Mouse (Mus musculus) forebrain, embryonic 11.5 days (tissue): ENCODE data around the gene Flrt3. TPM values are rescaled to one million over a fixed set of nuclear protein-coding genes. Genes with fewer than 3 reads are reported as not detected.

Experiments used
- ATAC-seq: fragments of 200-750 bp; cut with Nextera tagmentation; replicated peaks from 2 replicates; pipeline ENCODE4 v1.8.0; 2017; ENCODE audit warnings: moderate TSS enrichment; ENCODE audit not compliant: low FRiP score
- DNase-seq: peaks from one replicate; pipeline ENCODE4 v3.0.0-alpha.2; 2017; ENCODE audit warnings: low spot score
- H3K27ac ChIP-seq: fragments of 300-500 bp; sonication (generic); 2 replicates; pipeline ENCODE4 v1.5.1; 2014; ENCODE audit warnings: low read depth, low read length
- H3K27me3 ChIP-seq: fragments of 300-500 bp; sonication (generic); 2 replicates; pipeline ENCODE4 v1.6.1; 2014; ENCODE audit warnings: mild to moderate bottlenecking, low read length, mixed read lengths; ENCODE audit not compliant: control insufficient read depth, insufficient read depth
- H3K36me3 ChIP-seq: fragments of 300-500 bp; sonication (generic); 2 replicates; pipeline ENCODE4 v1.6.1; 2014; ENCODE audit warnings: mild to moderate bottlenecking, low read length, moderate library complexity, mixed read lengths; ENCODE audit not compliant: control insufficient read depth, insufficient read depth
- H3K4me1 ChIP-seq: fragments of 300-500 bp; sonication (generic); replicated peaks from 2 replicates; pipeline ENCODE4 v1.6.1; 2014; ENCODE audit warnings: low read length, mixed read lengths; ENCODE audit not compliant: control insufficient read depth, insufficient read depth
- H3K4me2 ChIP-seq: fragments of 300-500 bp; sonication (generic); 2 replicates; pipeline ENCODE4 v1.6.1; 2014; ENCODE audit warnings: low read depth, mild to moderate bottlenecking, low read length, moderate library complexity, mixed read lengths; ENCODE audit not compliant: severe bottlenecking
- H3K4me3 ChIP-seq: fragments of 300-500 bp; sonication (generic); 2 replicates; pipeline ENCODE4 v1.5.1; 2014; ENCODE audit warnings: low read depth, low read length
- H3K9ac ChIP-seq: fragments of 300-500 bp; sonication (generic); 2 replicates; pipeline ENCODE4 v1.6.1; 2014; ENCODE audit warnings: low read length
- H3K9me3 ChIP-seq: fragments of 300-500 bp; sonication (generic); 2 replicates; pipeline ENCODE4 v1.6.1; 2016; ENCODE audit warnings: low read length, mixed read lengths; ENCODE audit not compliant: control insufficient read depth
- WGBS: fragments of 180-500 bp; shearing (Covaris S2); extraction: QIAGEN DNeasy Blood & Tissue Kit; methylation state at CpG from one replicate; pipeline ENCODE4 v1.1.7; 2014; 5-methylcytosine and 5-hydroxymethylcytosine counted together
- polyA plus RNA-seq: library from polyadenylated mRNA; unstranded; fragments of >200 nt; fragmentation: Nextera tagmentation; extraction: Ambion mirVana; gene quantifications from 2 replicates; pipeline ENCODE4 v1.2.1, GENCODE M21; 2014

Gene Flrt3
- polyA plus RNA-seq, 1 experiment from 2014 or later, result 92.2 TPM

GRCm38 (mm10) chr2:140668311-140668710 lies 3.0 kb downstream of the Flrt3 start:
- Histone ChIP-seq H3K9ac (peak overlapping the region; percentile 20; the same call in 1 of the 2 replicates), H3K36me3 (no peaks in the 10 kb centered on the region), H3K9me3 (no peaks in the 10 kb centered on the region), H3K4me2 (peak overlapping the region; percentile 51), H3K27ac (no peak overlapping the region; the same call in 1 of the 2 replicates), H3K4me1 (peaks cover 8% of the 10 kb centered on the region; the same call in 1 of the 2 replicates), H3K4me3 (peak overlapping the region; percentile 59), H3K27me3 (no peaks in the 10 kb centered on the region)
- peak; percentile 79 for ATAC-seq
- peak; percentile 90 for DNase-seq
- WGBS, result 0% methylated on average over 8 of the region's 8 CpGs

- Histone ChIP-seq H3K27ac (0 out of 2 replicates have a peak overlapping the region, but pooled peaks have one; percentile 1), H3K9me3 (no peaks in the 10 kb centered on the region), H3K9ac (peak overlapping the region; percentile 45), H3K27me3 (no peaks in the 10 kb centered on the region), H3K4me1 (peaks cover 8% of the 10 kb centered on the region; the same call in 1 of the 2 replicates), H3K4me3 (peak overlapping the region; percentile 59), H3K36me3 (no peaks in the 10 kb centered on the region; the same call in 1 of the 2 replicates), H3K4me2 (peak overlapping the region; percentile 51)
- WGBS, result 11% methylated on average over 13 of the region's 13 CpGs
- peak; percentile 53 for DNase-seq
- no peak for ATAC-seq
These were observed 3.8 kb downstream of the Flrt3 start for GRCm38 (mm10) chr2:140667261-140668047.

- ATAC-seq (no peak), DNase-seq (peak; percentile 42)
- H3K4me3 ChIP-seq, result peak overlapping the region; percentile 59; the same call in 1 of the 2 replicates
- peak overlapping the region; percentile 51 for H3K4me2 ChIP-seq
- peak overlapping the region; percentile 12; the same call in 1 of the 2 replicates for H3K27ac ChIP-seq
- H3K4me1 ChIP-seq, result peaks cover 8% of the 10 kb centered on the region; the same call in 1 of the 2 replicates
- H3K36me3 ChIP-seq, result no peaks in the 10 kb centered on the region; the same call in 1 of the 2 replicates
- H3K9me3 ChIP-seq, result no peaks in the 10 kb centered on the region
- peak overlapping the region; percentile 45 for H3K9ac ChIP-seq
- WGBS, result 13% methylated on average over 7 of the region's 7 CpGs
- no peaks in the 10 kb centered on the region for H3K27me3 ChIP-seq
These were observed 4.4 kb downstream of the Flrt3 start for GRCm38 (mm10) chr2:140666846-140667245.

- Histone ChIP-seq H3K27ac (no peak overlapping the region), H3K4me2 (no peak overlapping the region), H3K4me1 (peaks cover 8% of the 10 kb centered on the region; the same call in 1 of the 2 replicates), H3K9ac (no peak overlapping the region), H3K4me3 (no peak overlapping the region), H3K9me3 (no peaks in the 10 kb centered on the region), H3K27me3 (no peaks in the 10 kb centered on the region), H3K36me3 (peaks cover 14% of the 10 kb centered on the region)
- DNase-seq (no peak), ATAC-seq (no peak)
- WGBS, result 93% methylated on average over 4 of the region's 4 CpGs
These were observed 6.9 kb downstream of the Flrt3 start for GRCm38 (mm10) chr2:140664381-140664780.

GRCm38 (mm10) chr2:140662673-140663072 lies 8.6 kb downstream of the Flrt3 start:
- Histone ChIP-seq H3K4me2 (no peak overlapping the region), H3K27me3 (no peaks in the 10 kb centered on the region), H3K4me1 (peaks cover 8% of the 10 kb centered on the region; the same call in 1 of the 2 replicates), H3K36me3 (peaks cover 14% of the 10 kb centered on the region), H3K9ac (no peak overlapping the region), H3K4me3 (no peak overlapping the region), H3K9me3 (no peaks in the 10 kb centered on the region), H3K27ac (no peak overlapping the region)
- DNase-seq, result no peak
- WGBS, result 82% methylated on average over 5 of the region's 5 CpGs
- no peak for ATAC-seq

- ATAC-seq (peak; percentile 71), DNase-seq (no peak)
- WGBS, result 16% methylated on average over 2 of the region's 2 CpGs
- no peak overlapping the region for H3K4me2 ChIP-seq
- no peaks in the 10 kb centered on the region for H3K36me3 ChIP-seq
- H3K27me3 ChIP-seq, result no peaks in the 10 kb centered on the region; the same call in 1 of the 2 replicates
- no peaks in the 10 kb centered on the region; the same call in 1 of the 2 replicates for H3K4me1 ChIP-seq
- no peak overlapping the region for H3K9ac ChIP-seq
- H3K9me3 ChIP-seq, result no peaks in the 10 kb centered on the region
- H3K4me3 ChIP-seq, result no peak overlapping the region
- no peak overlapping the region for H3K27ac ChIP-seq
These were observed 17.3 kb downstream of the Flrt3 start for GRCm38 (mm10) chr2:140653978-140654377.

GRCm38 (mm10) chr2:140653481-140653880 lies 17.8 kb downstream of the Flrt3 start:
- Histone ChIP-seq H3K4me3 (no peak overlapping the region), H3K9me3 (no peaks in the 10 kb centered on the region), H3K36me3 (no peaks in the 10 kb centered on the region), H3K27ac (no peak overlapping the region), H3K4me2 (no peak overlapping the region), H3K9ac (no peak overlapping the region), H3K4me1 (no peaks in the 10 kb centered on the region; the same call in 1 of the 2 replicates), H3K27me3 (no peaks in the 10 kb centered on the region; the same call in 1 of the 2 replicates)
- DNase-seq (peak; percentile 57), ATAC-seq (peak; percentile 92)

GRCm38 (mm10) chr2:140621730-140622337 lies 49.4 kb downstream of the Flrt3 start:
- no peak overlapping the region for H3K4me2 ChIP-seq
- 68% methylated on average over 2 of the region's 2 CpGs for WGBS
- ATAC-seq (no peak), DNase-seq (no peak)
- no peaks in the 10 kb centered on the region for H3K9me3 ChIP-seq
- no peaks in the 10 kb centered on the region for H3K36me3 ChIP-seq
- no peaks in the 10 kb centered on the region for H3K4me1 ChIP-seq
- H3K27me3 ChIP-seq, result no peaks in the 10 kb centered on the region
- no peak overlapping the region for H3K4me3 ChIP-seq
- H3K9ac ChIP-seq, result no peak overlapping the region
- no peak overlapping the region for H3K27ac ChIP-seq
